Mouse (Mus musculus) CH12.LX (cell line): Measurements from ENCODE around the gene Cpeb1.

Experiments
- BHLHE40 ChIP-seq: IDR thresholded peaks from 2 replicates; pipeline ENCODE4 v1.6.1; 2011; ENCODE audit warnings: mild to moderate bottlenecking, low read depth, low read length, improper control_type of control experiment
- CTCF ChIP-seq, 2 experiments: IDR thresholded peaks in 1 of 2; conservative IDR thresholded peaks in 1 of 2; 2 replicates each; pipeline ENCODE4 v1.5.1; 2011 to 2012; ENCODE audit warnings: low read depth in 2 of 2, low read length in 2 of 2, improper control_type of control experiment in 1 of 2, inconsistent platforms in 1 of 2, mild to moderate bottlenecking in 1 of 2, moderate library complexity in 1 of 2
- ELF1 ChIP-seq: IDR thresholded peaks from 2 replicates; pipeline ENCODE4 v1.6.1; 2014; ENCODE audit warnings: low read depth, mild to moderate bottlenecking, inconsistent platforms, low read length, improper control_type of control experiment
- EP300 ChIP-seq: IDR thresholded peaks from 2 replicates; pipeline ENCODE4 v1.6.1; 2011; ENCODE audit warnings: low read length, improper control_type of control experiment
- ETS1 ChIP-seq: conservative IDR thresholded peaks from 2 replicates; pipeline ENCODE4 v1.6.1; 2012; ENCODE audit warnings: low read depth, mild to moderate bottlenecking, inconsistent platforms, low read length, improper control_type of control experiment, moderate library complexity
- HCFC1 ChIP-seq: IDR thresholded peaks from 2 replicates; pipeline ENCODE4 v1.6.1; 2012; ENCODE audit warnings: low read depth, mild to moderate bottlenecking, inconsistent platforms, low read length, improper control_type of control experiment
- MAX ChIP-seq: IDR thresholded peaks from 2 replicates; pipeline ENCODE4 v1.6.1; 2011; ENCODE audit warnings: low read length, improper control_type of control experiment
- MXI1 ChIP-seq: IDR thresholded peaks from 2 replicates; pipeline ENCODE4 v1.6.1; 2011; ENCODE audit warnings: mild to moderate bottlenecking, low read depth, low read length, improper control_type of control experiment
- NELFE ChIP-seq: IDR thresholded peaks from 2 replicates; pipeline ENCODE4 v1.6.1; 2011; ENCODE audit warnings: low read depth, low read length, improper control_type of control experiment
- POLR2A ChIP-seq: IDR thresholded peaks from 2 replicates; pipeline ENCODE4 v1.6.1; 2011; ENCODE audit warnings: low read depth, mild to moderate bottlenecking, improper control_type of control experiment, low read length
- TCF12 ChIP-seq: IDR thresholded peaks from 2 replicates; pipeline ENCODE4 v1.6.1; 2014; ENCODE audit warnings: low read depth, mild to moderate bottlenecking, inconsistent platforms, low read length, improper control_type of control experiment
- ZMIZ1 ChIP-seq: IDR thresholded peaks from 2 replicates; pipeline ENCODE4 v1.6.1; 2012; ENCODE audit warnings: low read depth, mild to moderate bottlenecking, inconsistent platforms, low read length, improper control_type of control experiment
- ZNF384 ChIP-seq: IDR thresholded peaks from 2 replicates; pipeline ENCODE4 v1.6.1; 2012; ENCODE audit warnings: low read depth, low read length, improper control_type of control experiment, inconsistent platforms

- TF ChIP-seq BHLHE40 (no peak), MXI1 (no peak; the same call in 1 of the 2 replicates), EP300 (no peak), CTCF (conservative IDR thresholded peaks at IDR 0.05 in 1 of 2, IDR thresholded peaks at IDR 0.05 in 1 of 2; ENCODE audit: low read depth in 2 of 2, low read length in 2 of 2) (no peak), ETS1 (no peak), HCFC1 (no peak), ELF1 (no peak), MAX (peak; percentile 54; the same call in 1 of the 2 replicates), POLR2A (no peak), TCF12 (no peak), NELFE (peak; percentile 31; the same call in 1 of the 2 replicates), ZNF384 (no peak), ZMIZ1 (no peak)
Observed at GRCm38 (mm10) chr7:81343831-81344230, 111.4 kb downstream of the Cpeb1 start.
